Mouse (Mus musculus): ENCODE results near the gene Syne1. TPM values are rescaled to one million over a fixed set of nuclear protein-coding genes. Genes with fewer than 3 reads are reported as not detected.

Gene Syne1
- polyA plus RNA-seq, 1 experiment from 2014 or later, result 17.5 TPM

Other genes starting within 250 kb of the Syne1 start
- 0.65 and 0.71 TPM in 2 replicates for gene Myct1, start 42.3 kb upstream of the Syne1 start, polyA plus RNA-seq (2015; fragmentation: Nextera tagmentation; extraction: Ambion mirVana)
- 0.77 and 1.1 TPM in 2 replicates for gene Vip, start 87.7 kb upstream of the Syne1 start, polyA plus RNA-seq (2015; fragmentation: Nextera tagmentation; extraction: Ambion mirVana)

Data from midbrain, embryonic 15.5 days (tissue).